Mouse (Mus musculus): ENCODE data around the gene Slc27a2.

- TF ChIP-seq CTCF (IDR thresholded peaks at IDR 0.05; ENCODE audit: insufficient read depth, low read length) (no peak), POLR2A (IDR thresholded peaks at IDR 0.05; ENCODE audit: borderline replicate concordance, extremely low read depth, low read depth, low read length) (no peak)
Measured at GRCm38 (mm10) chr2:126584621-126585369, 32.6 kb downstream of the Slc27a2 start.

All from lung, adult 2 months (tissue).